Mouse (Mus musculus) layer of hippocampus, adult 18-20 months (tissue): ENCODE measurements around the gene Duxbl2. TPM values are rescaled to one million over a fixed set of nuclear protein-coding genes. Genes with fewer than 3 reads are reported as not detected.
"Not testable (repeated sequence)": the region's sequence is repeated elsewhere in the genome, so short reads cannot be mapped to it uniquely, and the experiment has no call there.

Source experiments
- DNase-seq, 2 experiments: peaks; one replicate each; pipeline ENCODE4 v3.0.0; 2022; ENCODE audit warnings: low spot score in 2 of 2
- long read RNA-seq: library from polyadenylated mRNA; stranded (forward); transcript quantifications from one replicate; pipeline ENCODE4 v2.0.0, GENCODE M21; 2021
- total RNA-seq, 2 experiments: library from RNA; stranded (reverse); gene quantifications; 2 replicates each; pipeline ENCODE4 v1.2.3; 2021

The Duxbl2 gene
- total RNA-seq: under 1 TPM in 1 of 2 experiments, not detected in 1; 0.91 TPM
- long read RNA-seq, partial matches to known transcripts: 0 of 1 reads
- long read RNA-seq, other reads (novel, unspliced or antisense): 1 of 1 reads

- DNase-seq: not testable (repeated sequence)
Observed at GRCm38 (mm10) chr14:26118150-26118549, at the start of gene Duxbl2. Gene Duxbl2 (plus strand): TSS chr14:26118349.

GRCm38 (mm10) chr14:26076620-26077390 lies 41.3 kb upstream of the Duxbl2 start:
- not testable (repeated sequence) for DNase-seq

GRCm38 (mm10) chr14:26081216-26081615 lies 36.9 kb upstream of the Duxbl2 start, which contains the start of gene Cphx2:
Gene Cphx2 (plus strand): TSS chr14:26081516.
- DNase-seq: not testable (repeated sequence)

- not testable (repeated sequence) for DNase-seq
Observed at GRCm38 (mm10) chr14:26081997-26082396, 36.2 kb upstream of the Duxbl2 start, which contains the start of gene Cphx3. Gene Cphx3 (plus strand): TSS chr14:26082297.

- not testable (repeated sequence) for DNase-seq
Observed at GRCm38 (mm10) chr14:26097622-26098021, 20.5 kb upstream of the Duxbl2 start.

- not testable (repeated sequence) for DNase-seq
Observed at GRCm38 (mm10) chr14:26118550-26119000, 426 bp downstream of the Duxbl2 start.

- DNase-seq: not testable (repeated sequence)
Observed at GRCm38 (mm10) chr14:26119095-26119494, 946 bp downstream of the Duxbl2 start.

- DNase-seq: not testable (repeated sequence)
Observed at GRCm38 (mm10) chr14:26147095-26147494, 28.9 kb downstream of the Duxbl2 start.

GRCm38 (mm10) chr14:26156032-26156431 lies 37.9 kb downstream of the Duxbl2 start:
- DNase-seq: not testable (repeated sequence)

GRCm38 (mm10) chr14:26161156-26161555 lies 43.0 kb downstream of the Duxbl2 start:
- DNase-seq: not testable (repeated sequence)

- not testable (repeated sequence) for DNase-seq
Observed at GRCm38 (mm10) chr14:26162423-26162822, 44.3 kb downstream of the Duxbl2 start.

- not testable (repeated sequence) for DNase-seq
Observed at GRCm38 (mm10) chr14:26165266-26165665, 47.1 kb downstream of the Duxbl2 start.

GRCm38 (mm10) chr14:26173955-26174354 lies 55.8 kb downstream of the Duxbl2 start:
- DNase-seq: not testable (repeated sequence)

GRCm38 (mm10) chr14:26175028-26175427 lies 56.9 kb downstream of the Duxbl2 start:
- not testable (repeated sequence) for DNase-seq

Other genes with a start within 250 kb of the Duxbl2 start
- not detected for gene Plac9a, start 215.2 kb upstream of the Duxbl2 start, total RNA-seq
- gene Tmem254a, start 190.7 kb upstream of the Duxbl2 start, total RNA-seq: 1 to 10 TPM; 5.7 to 6.8 TPM
- not detected for gene Cphx1, start 180.0 kb upstream of the Duxbl2 start, total RNA-seq
- gene Duxbl1, start 139.8 kb upstream of the Duxbl2 start, total RNA-seq: under 1 TPM in 1 of 2 experiments, not detected in 1; 0.50 TPM
- gene Gm9780, start 75.6 kb upstream of the Duxbl2 start, total RNA-seq: 1 to 10 TPM; 1.9 to 3.7 TPM
- gene Tmem254c, start 51.0 kb upstream of the Duxbl2 start, total RNA-seq: 10 to 100 TPM; 17.4 to 17.6 TPM
- gene Cphx2, start 36.8 kb upstream of the Duxbl2 start, total RNA-seq: not detected
- not detected for gene Cphx3, start 36.1 kb upstream of the Duxbl2 start, total RNA-seq
- 1 to 10 TPM; 3.1 to 6.9 TPM for gene Plac9b, start 64.1 kb downstream of the Duxbl2 start, total RNA-seq
- gene Tmem254b, start 88.7 kb downstream of the Duxbl2 start, total RNA-seq: 10 to 100 TPM in 1 of 2 experiments, 1 to 10 TPM in 1; 9.5 to 10.9 TPM
- under 1 TPM in 1 of 2 experiments, not detected in 1; 0.92 TPM for gene Duxbl3, start 139.6 kb downstream of the Duxbl2 start, total RNA-seq